Mouse (Mus musculus): ENCODE data around the gene Mapkapk2. TPM values are rescaled to one million over a fixed set of nuclear protein-coding genes. Genes with fewer than 3 reads are reported as not detected.
A peak's percentile ranks its signal among the peaks of the same experiment; 100 is the strongest.

Gene Mapkapk2
- total and polyA plus RNA-seq, 3 experiments: 196 to 363 (median 283) TPM

DNA sequence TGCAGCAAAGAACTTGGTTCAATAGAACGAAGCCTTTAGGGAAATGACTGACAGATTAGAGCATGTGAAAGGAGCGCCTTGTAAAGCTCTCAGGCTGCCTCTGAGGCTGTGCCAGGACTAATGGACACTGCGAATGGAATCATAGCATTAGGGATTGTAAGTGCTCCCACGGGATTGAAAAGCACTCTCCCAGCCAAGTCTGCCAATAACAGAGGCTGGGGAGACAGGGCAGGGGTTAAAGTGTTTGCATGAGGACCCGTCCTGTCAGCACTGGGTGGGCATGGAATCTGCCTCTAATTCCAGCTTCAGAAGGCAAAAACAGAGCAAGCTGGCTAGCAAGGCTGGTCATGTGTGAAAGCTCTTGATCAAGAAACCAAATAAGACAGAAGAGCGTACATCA lies 36.6 kb upstream of the Mapkapk2 start:
- no peak overlapping the region for H3K9ac ChIP-seq (ENCODE audit: low read depth, low read length)
- no peaks in the 10 kb centered on the region for H3K27me3 ChIP-seq (ENCODE audit: control insufficient read depth, insufficient read depth, low read length)
- H3K4me3 ChIP-seq: no peak overlapping the region
- H3K79me2 ChIP-seq (replicated peaks; ENCODE audit: control insufficient read depth, insufficient read depth, low read length): no peaks in the 10 kb centered on the region
- no peak overlapping the region for H3K27ac ChIP-seq
- no peak for DNase-seq
- no peak for TF ChIP-seq POLR2A (IDR thresholded peaks at IDR 0.05; ENCODE audit: insufficient read depth, low read depth, low read length)
- TF ChIP-seq EP300 (IDR thresholded peaks at IDR 0.05; ENCODE audit: insufficient read depth, low read depth, low read length): no peak
- no peak for TF ChIP-seq CTCF (IDR thresholded peaks at IDR 0.05)
- no peaks in the 10 kb centered on the region for H3K36me3 ChIP-seq (ENCODE audit: control insufficient read depth, insufficient read depth, low read length)
- intact Hi-C loops (cut with DNase I): no loop called here
- WGBS: 55% methylated on average over 6 of the region's 6 CpGs
- no peaks in the 10 kb centered on the region for H3K4me1 ChIP-seq (ENCODE audit: control insufficient read depth, insufficient read depth, low read length)

GRCm38 (mm10) chr1:131125987-131126744 lies 28.5 kb upstream of the Mapkapk2 start:
- Histone ChIP-seq H3K27ac (no peak overlapping the region), H3K79me2 (replicated peaks; ENCODE audit: control insufficient read depth, insufficient read depth, low read length) (no peaks in the 10 kb centered on the region), H3K36me3 (ENCODE audit: control insufficient read depth, insufficient read depth, low read length) (no peaks in the 10 kb centered on the region), H3K9ac (ENCODE audit: low read depth, low read length) (no peak overlapping the region), H3K27me3 (ENCODE audit: control insufficient read depth, insufficient read depth, low read length) (no peaks in the 10 kb centered on the region), H3K4me1 (ENCODE audit: control insufficient read depth, insufficient read depth, low read length) (no peaks in the 10 kb centered on the region), H3K4me3 (no peak overlapping the region)
- intact Hi-C loops (cut with DNase I): no loop called here
- WGBS: 37% methylated on average over 11 of the region's 11 CpGs
- DNase-seq: no peak
- no peak for TF ChIP-seq CTCF (IDR thresholded peaks at IDR 0.05)
- TF ChIP-seq POLR2A (IDR thresholded peaks at IDR 0.05; ENCODE audit: insufficient read depth, low read depth, low read length): no peak
- TF ChIP-seq EP300 (IDR thresholded peaks at IDR 0.05; ENCODE audit: insufficient read depth, low read depth, low read length): no peak

DNA sequence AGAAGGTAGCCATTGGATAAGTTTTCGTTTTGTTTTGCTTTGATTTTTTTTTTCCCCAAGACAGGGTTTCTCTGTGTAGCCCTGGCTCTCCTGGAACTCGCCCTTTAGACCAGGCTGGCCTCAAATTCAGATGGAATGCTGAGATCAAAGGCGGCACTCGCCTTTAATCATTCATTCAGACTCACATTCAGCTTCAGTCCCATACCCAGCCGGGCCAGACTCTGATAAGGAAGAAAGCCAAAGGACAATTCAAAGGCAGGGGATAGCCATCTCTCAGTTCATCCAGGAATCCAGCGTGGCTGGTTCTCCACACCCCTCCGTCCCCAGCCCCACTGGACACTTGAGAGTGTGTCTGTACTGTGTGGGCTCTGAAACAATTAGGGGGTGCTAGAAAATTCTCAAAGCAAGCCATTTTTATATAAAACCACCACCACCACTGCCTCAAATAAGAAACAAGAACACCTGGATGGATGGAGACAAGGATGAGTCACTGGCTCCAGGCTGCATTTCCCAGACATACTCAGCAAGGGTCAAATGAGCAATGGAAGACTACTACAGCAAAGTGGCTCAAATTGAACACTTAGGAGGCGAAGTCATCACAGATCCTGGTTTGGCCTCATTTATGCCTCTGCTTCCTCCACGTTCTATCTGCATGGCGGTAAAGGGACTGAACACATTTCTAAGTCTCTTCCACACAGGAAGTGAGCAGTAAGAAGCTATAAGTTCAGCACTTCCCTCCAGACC lies 26.1 kb upstream of the Mapkapk2 start:
- H3K4me1 ChIP-seq (ENCODE audit: control insufficient read depth, insufficient read depth, low read length): no peaks in the 10 kb centered on the region
- H3K9ac ChIP-seq (ENCODE audit: low read depth, low read length): no peak overlapping the region
- H3K79me2 ChIP-seq (replicated peaks; ENCODE audit: control insufficient read depth, insufficient read depth, low read length): no peaks in the 10 kb centered on the region
- no peaks in the 10 kb centered on the region for H3K27me3 ChIP-seq (ENCODE audit: control insufficient read depth, insufficient read depth, low read length)
- TF ChIP-seq CTCF (IDR thresholded peaks at IDR 0.05): no peak
- H3K36me3 ChIP-seq (ENCODE audit: control insufficient read depth, insufficient read depth, low read length): no peaks in the 10 kb centered on the region
- H3K4me3 ChIP-seq: no peak overlapping the region
- WGBS: 55% methylated on average over 10 of the region's 10 CpGs
- intact Hi-C loops (cut with DNase I): no loop called here
- DNase-seq: no peak
- H3K27ac ChIP-seq: no peak overlapping the region

- no peak for DNase-seq
- intact Hi-C loops (cut with DNase I): no loop called here
- Histone ChIP-seq H3K4me1 (ENCODE audit: control insufficient read depth, insufficient read depth, low read length) (peaks cover 1% of the 10 kb centered on the region; the same call in 1 of the 2 replicates), H3K79me2 (replicated peaks; ENCODE audit: control insufficient read depth, insufficient read depth, low read length) (no peaks in the 10 kb centered on the region), H3K27ac (no peak overlapping the region), H3K36me3 (ENCODE audit: control insufficient read depth, insufficient read depth, low read length) (no peaks in the 10 kb centered on the region), H3K9ac (ENCODE audit: low read depth, low read length) (no peak overlapping the region), H3K27me3 (ENCODE audit: control insufficient read depth, insufficient read depth, low read length) (no peaks in the 10 kb centered on the region), H3K4me3 (no peak overlapping the region)
- WGBS: 50% methylated on average over 3 of the region's 3 CpGs
- TF ChIP-seq CTCF (IDR thresholded peaks at IDR 0.05) (peak; percentile 60), POLR2A (IDR thresholded peaks at IDR 0.05; ENCODE audit: insufficient read depth, low read depth, low read length) (no peak)
These were observed 24.4 kb upstream of the Mapkapk2 start for GRCm38 (mm10) chr1:131121987-131122386.

DNA sequence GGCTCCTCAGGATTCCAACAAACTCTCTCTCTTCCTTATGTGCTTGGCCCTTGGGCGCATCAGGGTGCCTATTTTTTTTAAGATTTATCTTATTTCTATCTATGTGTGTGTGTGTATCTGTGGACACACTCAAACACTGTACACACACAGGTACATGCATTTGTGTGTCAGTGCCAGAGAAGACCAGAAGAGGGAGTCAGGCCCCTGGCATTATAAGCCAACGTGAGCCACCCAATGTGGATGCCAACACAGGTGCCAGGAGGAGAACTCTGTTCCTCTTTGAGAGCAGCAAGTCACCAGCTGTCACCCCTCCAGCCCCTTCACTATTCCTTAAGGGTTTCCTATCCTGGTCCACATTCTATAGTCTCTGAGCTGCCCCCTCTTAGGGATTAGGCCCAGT lies 21.4 kb upstream of the Mapkapk2 start:
- WGBS: 64% methylated on average over 2 of the region's 2 CpGs
- DNase-seq: peak in 1 of 2 experiments; percentile 41
- no peaks in the 10 kb centered on the region for H3K27me3 ChIP-seq (ENCODE audit: control insufficient read depth, insufficient read depth, low read length)
- no peak overlapping the region for H3K9ac ChIP-seq (ENCODE audit: low read depth, low read length)
- H3K36me3 ChIP-seq (ENCODE audit: control insufficient read depth, insufficient read depth, low read length): no peaks in the 10 kb centered on the region
- peak; percentile 65 for TF ChIP-seq CTCF (IDR thresholded peaks at IDR 0.05)
- no peak for TF ChIP-seq EP300 (IDR thresholded peaks at IDR 0.05; ENCODE audit: insufficient read depth, low read depth, low read length)
- no peak overlapping the region for H3K4me3 ChIP-seq
- H3K4me1 ChIP-seq (ENCODE audit: control insufficient read depth, insufficient read depth, low read length): peaks cover 2% of the 10 kb centered on the region; the same call in 1 of the 2 replicates
- H3K79me2 ChIP-seq (replicated peaks; ENCODE audit: control insufficient read depth, insufficient read depth, low read length): no peaks in the 10 kb centered on the region
- no peak overlapping the region for H3K27ac ChIP-seq
- intact Hi-C loops (cut with DNase I): loop anchor here (1.0 to 5.0 kb wide), 3 partner anchors 35 to 128 kb away; partner anchors contain the start of gene Rassf5

DNA sequence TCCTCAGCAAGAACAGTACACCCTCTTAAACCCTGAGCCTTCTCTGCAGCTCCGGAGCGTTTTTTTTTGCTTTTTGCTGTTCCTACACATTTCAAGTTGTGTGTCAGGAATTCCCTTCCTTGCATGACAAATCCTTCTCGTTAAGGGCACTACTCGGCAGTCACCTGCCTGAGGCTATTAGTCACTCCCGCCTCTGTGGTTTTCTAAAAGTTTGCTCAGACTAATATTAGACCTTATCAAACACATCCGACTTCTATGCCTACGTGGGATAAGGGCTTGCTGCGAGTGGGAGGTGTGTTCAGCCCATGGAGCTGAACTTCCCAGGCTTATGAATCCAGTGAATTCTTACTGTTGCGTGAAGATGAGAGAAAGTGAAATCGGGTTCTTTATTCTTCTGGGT lies 20.9 kb upstream of the Mapkapk2 start:
- no peak overlapping the region for H3K9ac ChIP-seq (ENCODE audit: low read depth, low read length)
- H3K4me1 ChIP-seq (ENCODE audit: control insufficient read depth, insufficient read depth, low read length): peaks cover 2% of the 10 kb centered on the region; the same call in 1 of the 2 replicates
- H3K4me3 ChIP-seq: no peak overlapping the region
- TF ChIP-seq CTCF (IDR thresholded peaks at IDR 0.05): no peak
- no peak for TF ChIP-seq POLR2A (IDR thresholded peaks at IDR 0.05; ENCODE audit: insufficient read depth, low read depth, low read length)
- TF ChIP-seq EP300 (IDR thresholded peaks at IDR 0.05; ENCODE audit: insufficient read depth, low read depth, low read length): no peak
- WGBS: 42% methylated on average over 10 of the region's 10 CpGs
- intact Hi-C loops (cut with DNase I): loop anchor here (5.0 kb wide), 2 partner anchors 89 to 129 kb away; partner anchors contain the start of gene Rassf5
- no peak overlapping the region for H3K27ac ChIP-seq
- H3K79me2 ChIP-seq (replicated peaks; ENCODE audit: control insufficient read depth, insufficient read depth, low read length): no peaks in the 10 kb centered on the region
- H3K36me3 ChIP-seq (ENCODE audit: control insufficient read depth, insufficient read depth, low read length): no peaks in the 10 kb centered on the region
- H3K27me3 ChIP-seq (ENCODE audit: control insufficient read depth, insufficient read depth, low read length): no peaks in the 10 kb centered on the region
- DNase-seq: no peak
